Mouse (Mus musculus) myocyte (in vitro differentiated cells): ENCODE results near the gene Chic1.

Experiments used
- CEBPB ChIP-seq: IDR thresholded peaks from 2 replicates; pipeline ENCODE4 v1.6.1; 2011; ENCODE audit warnings: mild to moderate bottlenecking, moderate library complexity; ENCODE audit not compliant: poor library complexity, insufficient read depth, severe bottlenecking
- E2F4 ChIP-seq: IDR thresholded peaks from one replicate; pipeline ENCODE4 v1.6.1; 2011; ENCODE audit warnings: mild to moderate bottlenecking, control low read depth, moderate library complexity; ENCODE audit not compliant: insufficient read depth
- MAX ChIP-seq: IDR thresholded peaks from one replicate; pipeline ENCODE4 v1.6.1; 2011; ENCODE audit warnings: low read depth, mild to moderate bottlenecking, control low read depth
- MYOD1 ChIP-seq, 3 experiments: IDR thresholded peaks; one replicate each; pipeline ENCODE4 v1.6.1; 2011; ENCODE audit warnings: control low read depth in 2 of 3, low read depth in 2 of 3, mild to moderate bottlenecking in 2 of 3, moderate library complexity in 1 of 3; ENCODE audit not compliant: insufficient read length in 2 of 3, control insufficient read depth in 1 of 3
- MYOG ChIP-seq, 3 experiments: IDR thresholded peaks; one replicate each; pipeline ENCODE4 v1.6.1; 2011; ENCODE audit warnings: control low read depth in 2 of 3, low read depth in 2 of 3, mild to moderate bottlenecking in 2 of 3; ENCODE audit not compliant: insufficient read length in 2 of 3, control insufficient read depth in 1 of 3, insufficient read depth in 1 of 3
- POLR2A ChIP-seq: IDR thresholded peaks from one replicate; pipeline ENCODE4 v1.6.1; 2011; ENCODE audit warnings: low read depth, mild to moderate bottlenecking, control low read depth, moderate library complexity; ENCODE audit not compliant: insufficient read length
- POLR2AphosphoS2 ChIP-seq: IDR thresholded peaks from one replicate; pipeline ENCODE4 v1.6.1; 2011; ENCODE audit warnings: low read depth, control low read depth; ENCODE audit not compliant: insufficient read length
- REST ChIP-seq: IDR thresholded peaks from one replicate; pipeline ENCODE4 v1.6.1; 2011; ENCODE audit warnings: mild to moderate bottlenecking, control low read depth, moderate library complexity; ENCODE audit not compliant: insufficient read depth, insufficient read length
- SRF ChIP-seq: IDR thresholded peaks from one replicate; pipeline ENCODE4 v1.6.1; 2011; ENCODE audit warnings: low read depth; ENCODE audit not compliant: control insufficient read depth, insufficient read length
- TCF12 ChIP-seq: IDR thresholded peaks from one replicate; pipeline ENCODE4 v1.6.1; 2011; ENCODE audit warnings: mild to moderate bottlenecking, control low read depth; ENCODE audit not compliant: poor library complexity, insufficient read depth, severe bottlenecking
- TCF3 ChIP-seq: IDR thresholded peaks from one replicate; pipeline ENCODE4 v1.6.1; 2011; ENCODE audit warnings: low read depth, control low read depth; ENCODE audit not compliant: insufficient read length
- USF1 ChIP-seq: IDR thresholded peaks from one replicate; pipeline ENCODE4 v1.6.1; 2011; ENCODE audit warnings: low read depth, mild to moderate bottlenecking, control low read depth, moderate library complexity

DNA sequence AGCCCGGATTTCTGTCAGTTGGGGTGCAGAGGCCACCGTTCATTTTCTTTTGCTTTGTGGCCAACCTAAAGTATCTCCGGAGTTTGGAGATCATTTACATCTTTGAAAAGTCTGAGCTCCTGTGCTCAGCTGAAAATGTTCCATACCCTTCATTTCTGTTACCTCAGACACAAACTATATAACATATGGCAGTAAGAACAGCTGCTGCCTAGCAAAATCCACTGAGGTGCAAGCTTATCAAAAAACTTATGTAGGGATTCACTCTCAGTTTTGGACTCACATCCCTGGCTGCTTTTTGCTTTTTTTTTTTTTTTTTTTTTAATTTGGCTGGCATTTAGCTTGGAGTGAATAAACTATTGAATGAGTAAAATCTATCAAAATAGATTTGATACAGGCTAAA lies 31.9 kb downstream of the Chic1 start:
- no peak for TF ChIP-seq E2F4
- TF ChIP-seq USF1: no peak
- TF ChIP-seq POLR2A: no peak
- TF ChIP-seq MAX: no peak
- no peak for TF ChIP-seq TCF12
- TF ChIP-seq MYOG (IDR thresholded peaks at IDR 0.05; ENCODE audit: control insufficient read depth in 1 of 3, insufficient read depth in 1 of 3, insufficient read length in 2 of 3, low read depth in 2 of 3): no peak
- no peak for TF ChIP-seq TCF3
- no peak for TF ChIP-seq POLR2AphosphoS2
- no peak for TF ChIP-seq MYOD1 (IDR thresholded peaks at IDR 0.05; ENCODE audit: control insufficient read depth in 1 of 3, insufficient read length in 2 of 3, low read depth in 2 of 3)
- no peak for TF ChIP-seq SRF
- no peak for TF ChIP-seq REST
- no peak for TF ChIP-seq CEBPB
